Mouse (Mus musculus): Measurements from ENCODE around the gene Plcb2. TPM values are rescaled to one million over a fixed set of nuclear protein-coding genes. Genes with fewer than 3 reads are reported as not detected.

Gene Plcb2
- polyA plus RNA-seq, 1 experiment from 2014 or later: 3.2 TPM

DNA sequence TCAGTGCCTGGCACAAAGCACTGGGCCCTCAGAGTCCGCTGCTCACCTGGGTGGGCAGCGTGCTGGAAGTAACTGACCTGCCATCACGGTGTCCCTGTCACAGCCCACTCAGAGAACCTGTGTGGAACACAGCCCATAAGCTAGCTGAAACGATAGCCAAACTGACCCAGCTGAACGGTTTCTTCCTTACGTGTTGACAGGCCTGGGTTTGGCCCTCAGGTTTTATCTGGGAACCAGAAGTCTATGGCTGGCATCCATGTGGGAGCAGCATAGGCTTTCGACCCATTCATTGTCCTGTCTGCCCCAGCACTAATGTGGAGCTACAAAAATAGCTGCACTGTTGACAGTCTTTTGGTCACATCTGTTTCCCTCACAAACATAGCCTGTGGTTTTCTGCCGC is 22.2 kb upstream of the Plcb2 start:
- WGBS: 29% methylated on average over 8 of the region's 8 CpGs
- Histone ChIP-seq H3K4me2 (peak overlapping the region; percentile 91), H3K4me1 (replicated peaks) (peaks cover 63% of the 10 kb centered on the region), H3K36me3 (0 out of 2 replicates have a peak, but pooled peaks cover 6% of the 10 kb centered on the region), H3K27me3 (no peaks in the 10 kb centered on the region), H3K9me3 (replicated peaks) (no peaks in the 10 kb centered on the region), H3K9ac (peak overlapping the region; percentile 41; the same call in 1 of the 2 replicates), H3K4me3 (peak overlapping the region; percentile 12), H3K27ac (peak overlapping the region; percentile 93)
- peak; percentile 30; the same call in 1 of the 2 replicates for ATAC-seq (replicated peaks; ENCODE audit: insufficient number of reproducible peaks, insufficient read depth, low FRiP score, low read depth)

DNA sequence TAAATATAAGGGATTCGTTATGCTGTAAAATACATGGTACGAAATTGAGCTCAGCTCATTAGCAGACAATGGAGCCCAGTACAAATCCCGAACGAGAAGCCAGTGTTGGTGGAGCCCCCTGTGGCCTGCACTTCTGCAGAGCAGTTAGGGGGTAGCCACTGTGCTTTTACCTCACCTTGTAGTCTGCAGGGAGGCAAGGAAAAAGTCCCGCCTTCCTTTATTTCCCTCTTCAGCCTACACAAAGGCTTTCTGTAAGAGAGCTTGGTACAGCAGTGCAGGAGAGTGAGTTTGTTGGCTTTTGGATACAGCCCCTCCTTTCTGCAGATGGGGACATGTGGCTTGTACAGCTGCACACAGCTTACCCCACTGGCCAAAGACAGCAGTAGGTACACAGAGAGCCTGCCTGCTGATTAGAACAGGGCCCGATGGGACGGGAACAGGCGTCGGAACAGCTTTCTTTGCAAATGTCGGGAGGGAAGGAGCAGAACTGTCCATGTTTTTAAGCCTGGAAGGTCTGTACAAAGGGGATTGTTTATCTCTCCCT is 21.2 kb upstream of the Plcb2 start:
- H3K27me3 ChIP-seq: peaks cover 5% of the 10 kb centered on the region
- H3K4me2 ChIP-seq: peak overlapping the region; percentile 91
- H3K27ac ChIP-seq: peak overlapping the region; percentile 93
- ATAC-seq (replicated peaks; ENCODE audit: insufficient number of reproducible peaks, insufficient read depth, low FRiP score, low read depth): no peak
- H3K4me3 ChIP-seq: peak overlapping the region; percentile 12
- H3K9me3 ChIP-seq (replicated peaks): no peaks in the 10 kb centered on the region
- H3K4me1 ChIP-seq (replicated peaks): peaks cover 73% of the 10 kb centered on the region
- peak overlapping the region; percentile 41 for H3K9ac ChIP-seq
- 0 out of 2 replicates have a peak, but pooled peaks cover 6% of the 10 kb centered on the region for H3K36me3 ChIP-seq
- WGBS: 51% methylated on average over 10 of the region's 10 CpGs

DNA sequence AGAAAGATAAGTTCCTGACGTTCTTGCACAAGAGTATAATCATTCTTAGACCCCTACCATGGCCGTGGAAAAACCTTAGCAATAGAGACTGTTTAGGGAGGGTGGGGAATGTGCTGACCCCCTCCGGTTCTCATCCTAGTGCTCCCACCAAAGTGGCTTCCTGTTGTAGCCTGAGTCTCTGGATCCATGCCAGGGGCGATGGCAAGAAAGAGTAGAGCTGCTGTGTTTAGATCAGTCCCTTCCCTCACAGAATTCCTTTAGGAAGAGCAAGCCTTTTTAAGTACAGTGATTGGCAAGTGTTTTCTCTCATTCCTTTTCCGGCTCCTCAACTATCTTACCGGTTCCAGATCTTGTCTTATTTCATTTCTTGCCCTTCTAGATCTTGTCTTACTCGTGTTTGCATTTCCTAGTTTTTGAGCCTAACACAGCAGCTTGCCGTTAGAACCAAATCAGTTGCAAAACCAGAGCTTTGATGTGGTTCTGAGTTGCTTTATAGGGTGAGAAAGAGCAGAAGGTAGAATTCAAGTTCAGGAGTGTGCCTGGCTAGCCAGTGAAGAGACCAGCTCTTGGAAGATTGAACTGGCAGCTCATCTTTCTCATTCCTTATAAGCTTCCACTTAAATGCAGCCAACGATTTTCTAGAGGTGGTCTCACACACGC is 19.2 kb upstream of the Plcb2 start:
- peaks cover 9% of the 10 kb centered on the region for H3K27me3 ChIP-seq
- no peak for ATAC-seq (replicated peaks; ENCODE audit: insufficient number of reproducible peaks, insufficient read depth, low FRiP score, low read depth)
- peak overlapping the region; percentile 98 for H3K9ac ChIP-seq
- H3K9me3 ChIP-seq (replicated peaks): no peaks in the 10 kb centered on the region
- H3K36me3 ChIP-seq: 0 out of 2 replicates have a peak, but pooled peaks cover 6% of the 10 kb centered on the region
- WGBS: 17% methylated on average over 10 of the region's 10 CpGs
- H3K4me1 ChIP-seq (replicated peaks): peaks cover 72% of the 10 kb centered on the region
- H3K4me3 ChIP-seq: peak overlapping the region; percentile 94
- H3K4me2 ChIP-seq: peak overlapping the region; percentile 91
- H3K27ac ChIP-seq: peak overlapping the region; percentile 83

DNA sequence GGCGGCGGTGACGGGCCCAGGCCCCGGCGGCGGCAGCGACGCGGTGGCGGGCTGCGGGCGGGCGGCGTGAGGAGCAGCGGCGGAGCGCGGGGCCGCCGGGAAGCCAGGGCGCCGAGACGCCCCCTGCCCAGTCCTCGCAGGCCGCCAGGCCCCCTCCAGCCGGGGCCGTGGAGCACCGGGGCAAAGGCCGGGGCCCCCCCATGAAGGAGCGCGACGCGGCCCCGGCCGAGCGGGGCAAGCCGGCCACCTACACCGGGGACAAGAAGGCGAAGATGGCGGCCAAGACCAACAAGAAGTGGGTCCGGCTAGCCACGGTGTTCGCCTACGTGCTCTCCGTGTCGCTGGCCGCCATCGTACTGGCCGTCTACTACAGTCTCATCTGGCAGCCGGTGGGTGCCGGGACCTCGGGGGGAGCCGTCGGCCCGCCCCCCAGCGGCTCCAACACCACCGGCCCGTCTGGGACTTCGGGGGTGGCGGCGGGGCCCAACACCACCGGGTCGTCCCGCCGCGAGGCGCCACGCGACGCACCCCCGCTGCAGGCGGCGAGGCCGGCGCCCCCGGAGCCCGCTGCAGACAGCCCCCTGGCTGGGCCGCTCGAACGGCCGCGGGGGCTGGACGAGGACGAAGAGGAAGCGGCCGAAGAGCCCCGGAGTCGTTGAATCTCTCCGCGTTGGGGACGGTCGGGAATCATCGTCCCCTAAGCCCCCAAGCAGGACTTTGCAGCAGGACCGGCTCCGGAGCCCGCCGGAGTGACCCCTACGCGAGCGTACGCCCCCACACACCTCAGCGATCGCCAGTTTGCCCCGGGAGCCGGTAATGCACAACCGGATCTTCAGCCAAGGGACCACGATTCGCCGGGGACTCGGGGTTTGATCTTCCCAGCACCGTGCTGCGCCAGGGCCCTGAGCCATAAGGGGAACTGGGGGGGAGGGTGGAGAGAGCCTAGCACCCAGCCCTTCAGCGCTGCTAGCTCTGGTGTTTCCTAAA is 18.0 kb upstream of the Plcb2 start:
- peak overlapping the region; percentile 83 for H3K27ac ChIP-seq
- ATAC-seq (replicated peaks; ENCODE audit: insufficient number of reproducible peaks, insufficient read depth, low FRiP score, low read depth): peak; percentile 40
- peak overlapping the region; percentile 91 for H3K4me2 ChIP-seq
- H3K9me3 ChIP-seq (replicated peaks): no peaks in the 10 kb centered on the region
- H3K4me1 ChIP-seq (replicated peaks): peaks cover 59% of the 10 kb centered on the region
- peak overlapping the region; percentile 94 for H3K4me3 ChIP-seq
- under 1% methylated on average over 101 of the region's 113 CpGs for WGBS
- 0 out of 2 replicates have a peak, but pooled peaks cover 6% of the 10 kb centered on the region for H3K36me3 ChIP-seq
- H3K9ac ChIP-seq: peak overlapping the region; percentile 98
- peaks cover 15% of the 10 kb centered on the region for H3K27me3 ChIP-seq

DNA sequence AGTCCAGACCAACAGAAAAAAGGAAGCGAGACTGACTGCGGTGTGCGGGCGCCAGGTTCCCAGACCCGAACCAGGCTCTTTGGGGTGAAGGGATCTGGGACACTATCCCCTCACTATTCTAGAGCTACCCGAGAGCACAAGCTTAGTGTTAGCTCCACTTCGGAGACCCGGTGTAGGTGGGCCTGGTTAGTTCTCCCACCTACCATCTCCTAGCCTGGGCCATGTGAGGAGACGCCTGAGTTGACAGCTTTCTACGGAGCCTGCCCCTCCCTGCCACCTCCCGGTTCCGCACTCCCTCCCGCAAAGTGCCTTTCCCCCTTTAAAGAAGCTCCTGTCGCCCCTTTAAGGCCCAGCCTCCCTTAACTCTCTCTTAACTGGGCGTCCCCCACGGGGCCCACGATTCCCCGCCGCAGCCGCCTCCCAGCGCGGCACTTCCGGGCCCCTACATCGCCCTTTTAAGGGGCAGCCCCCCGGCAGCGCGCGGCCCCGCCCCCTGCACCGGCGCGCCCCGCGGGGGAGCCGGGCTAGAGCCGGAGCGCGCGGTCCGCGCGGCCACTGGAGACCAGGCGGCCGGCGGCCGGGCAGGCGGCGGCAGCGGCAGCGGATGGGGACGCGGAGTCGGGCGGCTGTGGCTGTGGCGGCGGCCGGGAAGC is 17.1 kb upstream of the Plcb2 start, which contains the start of gene Inafm2:
TSS of gene Inafm2 (plus strand) at position 527 of the 653 bp plus-strand sequence.
- Histone ChIP-seq H3K36me3 (0 out of 2 replicates have a peak, but pooled peaks cover 6% of the 10 kb centered on the region), H3K4me2 (peak within 1 kb of the TSS; percentile 91), H3K9me3 (replicated peaks) (no peaks in the 10 kb centered on the region), H3K9ac (peak within 1 kb of the TSS; percentile 98), H3K4me1 (replicated peaks) (peaks cover 53% of the 10 kb centered on the region), H3K27ac (peak within 1 kb of the TSS; percentile 83), H3K4me3 (peak within 1 kb of the TSS; percentile 94), H3K27me3 (peaks cover 15% of the 10 kb centered on the region)
- ATAC-seq (replicated peaks; ENCODE audit: insufficient number of reproducible peaks, insufficient read depth, low FRiP score, low read depth): peak; percentile 86
- under 1% methylated on average over 55 of the region's 57 CpGs for WGBS

DNA sequence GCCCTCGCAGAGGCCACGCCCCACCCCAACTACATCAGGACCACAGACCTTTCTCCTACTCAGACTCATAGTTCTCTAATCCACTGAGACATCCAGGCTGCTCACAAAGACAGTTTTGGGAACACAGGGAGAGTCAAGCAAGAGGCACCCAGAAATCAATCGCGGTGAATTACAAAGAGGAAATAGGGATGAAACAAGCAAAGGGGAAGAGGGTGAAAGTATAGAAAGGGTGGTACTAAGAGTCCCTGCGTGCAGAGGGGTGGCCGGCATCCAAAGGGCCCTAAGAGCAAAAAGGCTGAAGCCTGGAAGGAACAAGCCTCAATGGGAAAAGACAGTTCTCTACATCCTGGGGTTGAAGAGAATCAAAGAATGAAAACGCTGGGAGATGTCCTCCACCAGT is 16.4 kb upstream of the Plcb2 start:
- no peak overlapping the region for H3K9ac ChIP-seq

DNA sequence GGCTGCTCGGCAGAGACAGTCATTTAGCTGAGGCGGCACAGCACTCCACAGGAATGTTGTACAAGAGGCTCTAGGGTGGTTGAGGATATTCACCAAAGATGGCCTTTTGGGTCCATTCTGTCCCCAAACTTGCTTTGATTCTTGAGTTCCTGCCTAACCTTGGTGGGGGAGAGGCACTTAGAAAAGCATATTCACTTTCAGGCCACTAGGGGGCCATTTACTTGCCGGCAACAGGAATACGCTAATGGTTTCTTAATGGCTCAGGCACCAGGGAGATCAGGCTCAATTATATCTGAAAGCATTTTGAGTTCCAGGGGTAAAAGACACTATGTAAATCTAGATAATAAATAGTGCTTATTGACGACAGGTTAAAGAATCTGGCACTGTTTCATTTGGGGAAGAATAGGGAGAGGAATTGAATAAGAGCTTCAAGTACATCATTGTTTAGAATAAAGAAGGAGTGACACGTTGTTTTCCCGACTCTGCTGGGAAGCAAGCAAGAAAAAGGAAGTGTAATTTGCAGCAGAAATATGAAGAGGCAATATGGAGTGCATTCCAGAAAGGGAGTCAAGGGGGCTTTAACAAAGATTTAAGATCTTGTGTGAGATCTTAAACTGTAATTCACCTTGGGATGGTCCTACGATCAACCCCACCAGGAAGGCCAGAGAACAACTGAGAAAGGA is 15.2 kb upstream of the Plcb2 start:
- no peaks in the 10 kb centered on the region for H3K9me3 ChIP-seq (replicated peaks)
- no peak overlapping the region for H3K27ac ChIP-seq
- no peak overlapping the region for H3K4me2 ChIP-seq
- no peak overlapping the region for H3K4me3 ChIP-seq
- ATAC-seq (replicated peaks; ENCODE audit: insufficient number of reproducible peaks, insufficient read depth, low FRiP score, low read depth): no peak
- no peak overlapping the region for H3K9ac ChIP-seq
- peaks cover 34% of the 10 kb centered on the region for H3K4me1 ChIP-seq (replicated peaks)
- H3K36me3 ChIP-seq: no peaks in the 10 kb centered on the region
- WGBS: 26% methylated on average over 8 of the region's 8 CpGs
- peaks cover 15% of the 10 kb centered on the region for H3K27me3 ChIP-seq

More for the DNA sequence above, 16.4 kb upstream of the Plcb2 start:
- H3K9me3 ChIP-seq (replicated peaks): no peaks in the 10 kb centered on the region
- H3K4me1 ChIP-seq (replicated peaks): peaks cover 46% of the 10 kb centered on the region
- 0 out of 2 replicates have a peak, but pooled peaks cover 6% of the 10 kb centered on the region for H3K36me3 ChIP-seq
- no peak overlapping the region for H3K27ac ChIP-seq
- peaks cover 15% of the 10 kb centered on the region for H3K27me3 ChIP-seq
- ATAC-seq (replicated peaks; ENCODE audit: insufficient number of reproducible peaks, insufficient read depth, low FRiP score, low read depth): no peak
- peak overlapping the region; percentile 94 for H3K4me3 ChIP-seq
- H3K4me2 ChIP-seq: peak overlapping the region; percentile 91
- 14% methylated on average over 7 of the region's 7 CpGs for WGBS

DNA sequence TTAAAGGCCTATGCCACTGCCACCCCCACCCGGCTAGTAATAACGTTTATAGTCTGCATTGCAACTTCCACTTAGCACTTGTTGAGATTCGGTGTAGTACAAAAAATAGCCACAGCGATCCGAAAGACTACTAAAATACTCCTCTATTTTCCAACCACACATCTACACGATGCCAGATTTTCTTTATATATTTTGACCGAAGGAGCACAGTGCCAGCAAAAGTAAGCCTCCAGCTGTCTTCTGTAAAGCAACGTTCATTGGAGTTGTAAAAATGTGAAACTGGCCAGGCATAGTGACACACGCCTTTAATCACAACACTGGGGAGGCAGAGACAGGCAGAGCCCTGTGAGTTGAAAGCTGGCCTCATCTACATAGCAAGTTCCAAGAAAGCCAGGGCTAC is 12.9 kb upstream of the Plcb2 start:
- Histone ChIP-seq H3K9ac (no peak overlapping the region), H3K27ac (no peak overlapping the region), H3K9me3 (replicated peaks) (no peaks in the 10 kb centered on the region), H3K4me2 (no peak overlapping the region), H3K27me3 (peaks cover 15% of the 10 kb centered on the region), H3K36me3 (no peaks in the 10 kb centered on the region), H3K4me1 (replicated peaks) (peaks cover 17% of the 10 kb centered on the region), H3K4me3 (no peak overlapping the region)
- no peak for ATAC-seq (replicated peaks; ENCODE audit: insufficient number of reproducible peaks, insufficient read depth, low FRiP score, low read depth)
- WGBS: 57% methylated on average over 9 of the region's 9 CpGs

DNA sequence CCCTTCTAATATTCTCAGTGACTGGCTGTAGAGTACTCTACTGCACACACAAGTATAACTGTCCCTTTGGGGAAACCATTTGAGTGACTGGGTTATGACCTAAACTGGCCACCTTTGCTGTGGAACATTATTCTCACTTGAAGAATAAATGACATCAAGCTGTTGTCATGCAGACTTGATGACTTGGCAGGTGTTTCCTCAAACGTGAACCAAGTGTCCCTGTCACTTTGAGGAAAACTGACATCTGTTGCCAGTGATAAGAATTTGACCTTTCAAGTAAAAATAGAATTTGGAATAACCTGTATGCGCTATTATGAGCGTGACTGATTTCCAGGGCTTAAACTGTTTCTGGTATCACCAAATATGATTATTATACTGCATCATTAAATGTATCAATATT is 12.1 kb upstream of the Plcb2 start:
- H3K4me3 ChIP-seq: no peak overlapping the region
- H3K4me2 ChIP-seq: no peak overlapping the region
- no peak for ATAC-seq (replicated peaks; ENCODE audit: insufficient number of reproducible peaks, insufficient read depth, low FRiP score, low read depth)
- WGBS: 42% methylated on average over 3 of the region's 3 CpGs
- peaks cover 15% of the 10 kb centered on the region for H3K27me3 ChIP-seq
- peaks cover 17% of the 10 kb centered on the region for H3K4me1 ChIP-seq (replicated peaks)
- no peak overlapping the region for H3K9ac ChIP-seq
- H3K36me3 ChIP-seq: no peaks in the 10 kb centered on the region
- no peaks in the 10 kb centered on the region for H3K9me3 ChIP-seq (replicated peaks)
- no peak overlapping the region for H3K27ac ChIP-seq

DNA sequence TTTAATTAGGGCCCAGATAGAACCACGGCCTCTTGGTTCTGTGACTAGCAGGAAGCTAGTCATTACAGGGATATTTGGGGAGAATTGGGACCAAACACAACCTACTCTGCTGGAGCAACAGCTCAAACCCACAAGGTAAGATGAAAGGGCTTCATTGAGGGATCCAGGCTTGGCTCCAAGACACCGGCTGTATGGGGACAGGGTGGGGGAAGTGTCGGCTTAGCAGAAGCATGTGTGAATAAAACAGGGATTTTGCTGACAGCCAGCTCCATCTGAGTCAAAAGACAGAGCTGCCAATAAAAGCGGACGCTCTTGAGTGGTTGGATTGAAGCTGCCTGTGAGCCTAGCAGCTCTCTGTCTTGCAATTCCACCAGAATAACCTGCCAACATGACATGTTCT is 5.1 kb upstream of the Plcb2 start:
- Histone ChIP-seq H3K4me2 (no peak overlapping the region), H3K27ac (no peak overlapping the region), H3K9me3 (replicated peaks) (no peaks in the 10 kb centered on the region), H3K4me3 (no peak overlapping the region), H3K9ac (no peak overlapping the region), H3K4me1 (replicated peaks) (peaks cover 24% of the 10 kb centered on the region), H3K36me3 (no peaks in the 10 kb centered on the region), H3K27me3 (peaks cover 16% of the 10 kb centered on the region; the same call in 1 of the 2 replicates)
- WGBS: 50% methylated on average over 5 of the region's 5 CpGs
- no peak for ATAC-seq (replicated peaks; ENCODE audit: insufficient number of reproducible peaks, insufficient read depth, low FRiP score, low read depth)
